Mouse (Mus musculus) heart, adult 2 months (tissue): ENCODE measurements around the gene Pde6d.

ENCODE experiments used
- CTCF ChIP-seq: fragments of 200-600 bp; IDR thresholded peaks from 2 replicates; pipeline ENCODE4 v1.8.1; 2022; ENCODE audit warnings: antibody characterized with exemption, mild to moderate bottlenecking, moderate library complexity
- EP300 ChIP-seq: fragments of 200-500 bp; IDR thresholded peaks from 2 replicates; pipeline ENCODE4 v1.6.1; 2011; ENCODE audit warnings: low read depth, low read length, control low read depth; ENCODE audit not compliant: insufficient read depth
- POLR2A ChIP-seq: fragments of 200-500 bp; IDR thresholded peaks from 2 replicates; pipeline ENCODE4 v1.6.1; 2011; ENCODE audit warnings: mild to moderate bottlenecking, low read depth, low read length, control low read depth; ENCODE audit not compliant: insufficient read depth

GRCm38 (mm10) chr1:86515715-86516410, 66.6 kb downstream of the Pde6d start:
- TF ChIP-seq CTCF: no peak
- no peak for TF ChIP-seq EP300
- no peak for TF ChIP-seq POLR2A
